Mouse (Mus musculus) gastrocnemius, postnatal 36 days (tissue): ENCODE results near the gene Umps. TPM values are rescaled to one million over a fixed set of nuclear protein-coding genes. Genes with fewer than 3 reads are reported as not detected.

Source experiments
- DNase-seq, 2 experiments: peaks; one replicate each; pipeline ENCODE4 v3.0.0; 2022
- intact Hi-C: fragments of 180-260 bp; cut with DNase I; formaldehyde crosslinking; loops from one replicate; pipeline ENCODE4 v1.15.1; 2025
- long read RNA-seq, 2 experiments: library from polyadenylated mRNA; stranded (forward); transcript quantifications; one replicate each; pipeline ENCODE4 v2.0.0; 2021
- total RNA-seq, 2 experiments: library from RNA; stranded (reverse); gene quantifications; 2 replicates each; pipeline ENCODE4 v1.2.3; 2021

Umps gene
- 1 to 10 TPM; 4.9 to 5.6 TPM for total RNA-seq
- long read RNA-seq, experiment 1, transcript Umps-201 (6 exons, 3,484 nt): major isoform, 7 of 7 reads
- long read RNA-seq, experiment 1, partial matches to known transcripts: 0 of 7 reads
- long read RNA-seq, experiment 1, other reads (novel, unspliced or antisense): 0 of 7 reads
- long read RNA-seq, experiment 2, transcript Umps-201 (6 exons, 3,484 nt): major isoform, 15 of 17 reads
- long read RNA-seq, experiment 2, partial matches to known transcripts: 1 of 17 reads
- long read RNA-seq, experiment 2, other reads (novel, unspliced or antisense): 1 of 17 reads

DNA sequence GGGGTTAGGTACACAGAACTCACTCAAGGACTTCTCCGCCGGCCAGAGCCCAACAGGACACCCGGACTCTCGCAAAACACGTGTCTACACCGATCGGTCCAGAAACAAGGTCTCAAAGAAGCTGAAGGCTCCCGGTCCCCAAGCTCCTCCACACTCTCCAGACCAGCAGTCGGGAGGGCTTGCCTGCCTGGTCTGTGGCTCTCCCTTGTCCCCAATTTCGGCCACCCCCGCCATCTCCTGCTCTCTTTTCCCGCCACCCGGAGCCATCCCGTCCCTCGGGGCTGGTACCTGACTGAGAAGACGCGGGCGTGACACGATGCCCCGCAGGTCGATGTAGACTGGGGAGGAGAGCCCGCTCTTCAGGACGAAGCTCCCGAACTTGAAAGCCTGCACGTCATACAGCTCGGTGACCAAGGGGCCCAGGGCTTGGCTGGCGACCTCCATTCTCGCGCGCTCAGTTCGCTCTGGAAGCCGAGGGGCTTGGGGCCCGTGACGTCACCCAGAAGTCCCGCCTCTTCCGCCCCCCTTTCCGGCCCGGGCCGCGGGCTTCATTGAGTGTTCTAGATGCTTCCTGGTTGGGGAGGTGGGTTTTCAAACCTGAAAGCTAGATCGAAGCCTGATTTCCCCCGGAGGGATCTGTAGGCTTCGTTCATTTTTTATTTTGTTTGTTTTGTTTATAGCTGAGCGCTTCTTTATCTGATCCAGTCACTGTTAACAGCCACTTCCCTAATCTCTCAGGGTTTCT is at the start of gene Umps:
Gene Umps, minus strand, starts transcription at position 501 of the 745 bp plus-strand sequence.
- intact Hi-C loops: no loop called here
- DNase-seq: peak; percentile 71 to 76

DNA sequence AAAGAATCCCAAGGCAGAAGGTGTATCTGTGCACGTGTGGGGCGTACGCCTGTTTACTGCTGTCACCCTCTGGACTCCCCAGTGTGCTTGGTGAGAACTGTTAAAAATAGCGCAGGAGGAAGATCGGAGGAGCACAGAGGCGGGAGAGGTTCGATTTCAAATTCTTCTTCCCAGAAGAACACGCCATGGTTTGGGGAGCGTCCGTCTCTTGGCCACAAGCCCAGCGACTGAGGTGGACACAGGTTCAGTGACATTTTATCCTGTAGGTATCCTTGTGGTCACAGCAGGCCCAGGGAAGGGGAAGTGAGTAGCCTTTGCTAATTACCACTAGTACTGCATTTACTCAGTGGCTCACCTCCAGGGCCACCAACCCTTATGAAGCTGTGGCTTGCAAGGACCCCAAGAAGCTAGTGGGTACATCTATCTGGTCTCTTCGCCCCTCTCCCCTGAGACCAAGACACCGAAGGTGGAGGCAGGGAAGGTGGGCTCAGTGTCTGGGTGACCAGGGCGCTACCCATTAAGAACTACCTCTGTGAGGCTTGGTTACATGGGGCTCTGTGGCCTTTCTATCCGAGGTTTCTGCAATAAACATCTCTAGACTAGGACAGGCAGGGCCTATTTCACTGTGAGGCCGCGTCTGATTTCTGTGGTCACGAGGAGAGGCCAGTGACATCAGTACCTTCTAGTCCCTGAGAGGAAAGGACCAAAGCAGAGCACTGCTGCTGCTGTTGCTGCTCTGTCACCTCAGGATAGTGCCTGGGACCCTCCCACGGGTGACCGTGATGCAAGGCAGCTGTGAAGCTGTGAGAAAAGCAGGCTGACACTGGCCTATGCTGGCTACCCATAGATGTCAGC is 45.4 kb upstream of the Umps start:
- DNase-seq: peak in 1 of 2 experiments; percentile 34
- intact Hi-C loops: no loop called here

DNA sequence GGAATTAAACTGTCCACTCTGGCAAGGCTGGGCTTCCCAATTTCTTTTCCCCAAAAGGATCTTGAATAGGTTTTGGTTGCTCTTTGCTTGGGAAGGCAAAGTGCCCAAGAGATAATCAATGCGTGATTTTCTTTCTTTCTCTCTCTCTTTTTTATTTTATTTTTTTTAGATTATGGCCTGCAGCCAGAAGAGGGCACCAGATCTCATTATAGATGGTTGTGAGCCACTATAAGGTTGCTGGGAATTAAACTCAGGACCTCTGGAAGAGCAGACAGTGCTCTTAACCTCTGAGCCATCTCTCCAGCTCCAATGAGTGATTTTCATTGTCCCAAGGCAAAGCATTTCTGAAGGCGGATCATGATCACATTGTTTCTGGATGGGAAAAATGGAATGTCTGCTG is 42.7 kb upstream of the Umps start:
- DNase-seq: no peak
- intact Hi-C loops: no loop called here

DNA sequence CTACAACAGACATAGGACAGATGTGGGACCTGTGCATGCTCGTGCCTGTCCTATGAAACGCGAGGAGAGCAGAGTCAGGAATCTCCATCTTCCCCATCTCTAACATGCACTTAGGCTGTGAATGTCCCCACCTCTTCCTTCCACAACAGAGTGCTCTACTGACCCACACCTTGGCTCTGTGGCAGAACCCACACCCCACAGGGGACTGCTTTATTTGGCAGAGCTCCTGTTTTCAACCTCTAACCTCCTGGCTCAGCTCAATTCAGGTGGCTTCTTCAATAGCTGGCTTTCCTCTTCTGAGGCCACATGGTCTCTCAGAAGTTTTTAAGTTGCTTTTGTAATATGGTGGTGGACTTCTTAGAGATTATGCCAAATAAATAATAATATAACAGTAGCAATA is 39.1 kb upstream of the Umps start:
- intact Hi-C loops: no loop called here
- DNase-seq: peak in 1 of 2 experiments; percentile 5

DNA sequence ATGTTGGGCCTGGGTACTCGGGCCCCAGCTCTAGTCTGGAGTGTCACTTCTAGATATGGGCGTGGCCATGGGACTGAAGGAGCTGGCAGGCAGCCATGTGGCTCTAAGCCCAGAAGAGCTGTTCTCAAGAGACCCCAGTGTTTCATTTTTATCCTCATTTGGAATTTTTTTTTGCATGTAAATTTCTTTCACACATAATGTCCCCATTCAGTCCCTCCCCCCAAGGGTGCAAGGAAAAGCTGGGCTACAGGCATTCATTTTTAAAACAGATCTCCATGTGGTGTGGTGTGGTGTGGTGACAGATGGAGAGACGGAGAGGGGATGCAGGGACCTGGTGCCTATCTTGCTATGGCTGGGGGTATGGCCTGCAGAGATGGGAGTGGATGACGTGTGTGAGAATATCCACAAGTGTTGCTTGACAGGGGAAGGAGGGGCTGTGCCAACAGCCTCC is 37.3 kb upstream of the Umps start:
- peak in 1 of 2 experiments; percentile 31 for DNase-seq
- intact Hi-C loops: no loop called here

DNA sequence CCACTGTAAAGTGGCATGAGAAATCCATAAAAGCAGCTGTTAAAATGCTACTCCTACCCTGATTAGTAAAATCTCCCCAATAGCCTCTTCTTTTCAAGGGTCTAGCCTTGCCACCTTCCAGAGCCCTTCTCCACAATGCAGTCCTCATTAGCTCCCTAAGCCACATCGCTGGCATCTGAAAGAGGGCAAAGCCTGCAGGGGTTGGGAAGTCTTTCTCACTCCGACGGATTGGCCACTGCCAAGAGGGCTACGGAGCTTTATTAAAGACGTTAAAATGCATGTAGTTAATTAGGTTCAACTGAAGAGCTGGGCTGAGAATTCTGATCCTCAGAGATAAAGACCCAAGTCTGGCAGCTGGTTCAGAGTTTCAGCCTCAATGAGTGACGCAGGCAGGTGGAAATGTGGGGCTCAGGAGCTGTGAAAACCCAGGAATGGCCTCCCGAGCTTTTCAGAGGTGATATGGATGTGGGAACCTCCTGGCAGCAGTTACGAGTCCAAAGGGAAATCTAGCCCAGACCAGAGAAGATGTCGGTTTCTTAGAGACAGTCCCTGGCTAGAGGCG is 36.8 kb upstream of the Umps start:
- DNase-seq: no peak
- intact Hi-C loops: no loop called here

DNA sequence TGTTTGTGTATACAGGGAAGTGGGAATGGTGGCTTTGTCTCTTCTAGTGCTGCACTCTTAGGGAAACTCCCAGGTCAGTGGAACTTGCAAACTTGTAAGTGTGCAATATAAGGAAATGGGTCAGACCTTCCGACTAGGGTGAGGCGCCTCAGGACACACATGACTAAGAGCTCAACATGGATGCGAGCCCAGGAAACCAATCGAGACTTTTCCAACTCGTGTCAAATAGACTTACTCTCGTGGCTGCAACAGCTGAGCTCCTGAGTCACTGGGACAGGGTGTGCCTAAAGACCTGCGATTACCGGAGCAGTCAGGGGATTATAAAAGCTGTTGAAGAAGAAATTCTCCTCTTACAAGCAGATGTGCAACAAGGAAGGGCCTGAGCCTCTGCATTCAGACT is 33.9 kb upstream of the Umps start:
- intact Hi-C loops: no loop called here
- peak in 1 of 2 experiments; percentile 37 for DNase-seq

DNA sequence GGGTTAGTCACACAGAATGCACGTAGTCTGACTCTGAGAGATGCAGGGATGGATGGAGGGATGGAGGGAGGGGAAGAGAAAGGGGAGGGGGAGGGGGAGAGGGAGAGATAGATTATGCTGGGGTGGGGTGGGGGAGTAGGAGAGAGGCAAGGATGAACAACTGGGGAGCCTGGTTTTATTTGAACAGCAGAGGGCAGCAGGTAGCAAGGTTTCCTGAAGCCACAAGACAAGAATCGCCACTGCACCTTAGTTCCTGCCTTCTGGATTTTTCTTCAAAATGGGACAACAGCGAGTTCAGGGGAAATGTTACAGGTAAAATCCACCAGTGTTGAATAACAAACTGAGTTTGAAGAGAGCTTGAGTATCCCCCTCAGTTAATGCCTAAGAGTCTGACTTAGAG is 32.5 kb upstream of the Umps start:
- intact Hi-C loops: no loop called here
- peak in 1 of 2 experiments; percentile 33 for DNase-seq

DNA sequence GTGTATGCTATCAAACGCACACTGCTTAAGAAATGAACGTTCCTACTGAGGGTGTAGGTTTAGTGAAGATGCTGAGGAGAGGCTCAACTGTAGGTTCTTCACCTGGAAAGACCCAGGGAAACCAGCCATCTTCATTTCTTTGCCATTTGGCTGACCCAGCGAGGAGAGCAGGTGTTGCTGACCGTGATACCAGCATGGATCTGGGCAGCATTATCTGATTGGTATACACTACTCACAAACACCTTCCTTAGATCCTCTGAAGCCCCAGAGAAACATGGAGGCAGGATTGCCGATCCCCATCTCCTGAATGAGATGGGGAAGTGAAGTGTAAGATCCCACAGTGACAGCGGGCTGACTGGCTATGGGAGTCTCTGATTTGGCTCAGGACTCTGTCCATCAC is 31.2 kb upstream of the Umps start:
- DNase-seq: no peak
- intact Hi-C loops: loop anchor here (1.0 kb wide), 1 partner anchor 115 kb away; no protein-coding TSS in a partner anchor

DNA sequence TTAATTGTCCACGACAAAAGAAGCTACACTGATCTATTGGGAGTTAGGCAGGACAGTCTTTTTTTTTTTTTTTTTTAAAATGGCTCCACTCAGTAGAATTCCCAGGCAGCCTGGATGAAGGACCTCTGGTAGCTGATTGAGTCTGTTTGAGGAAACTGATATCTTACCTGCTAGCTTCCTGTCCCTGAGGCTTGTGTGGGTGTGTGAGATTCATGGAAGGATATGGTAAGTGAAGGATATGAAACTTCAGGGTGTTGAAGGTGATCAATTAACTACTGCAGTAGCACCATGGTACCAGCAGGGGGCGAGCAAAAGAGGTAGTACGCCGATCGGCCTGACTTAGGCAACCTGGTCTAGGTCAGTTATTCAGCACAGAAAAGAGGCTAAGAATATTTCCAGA is 29.2 kb upstream of the Umps start:
- intact Hi-C loops: no loop called here
- peak in 1 of 2 experiments; percentile 38 for DNase-seq

DNA sequence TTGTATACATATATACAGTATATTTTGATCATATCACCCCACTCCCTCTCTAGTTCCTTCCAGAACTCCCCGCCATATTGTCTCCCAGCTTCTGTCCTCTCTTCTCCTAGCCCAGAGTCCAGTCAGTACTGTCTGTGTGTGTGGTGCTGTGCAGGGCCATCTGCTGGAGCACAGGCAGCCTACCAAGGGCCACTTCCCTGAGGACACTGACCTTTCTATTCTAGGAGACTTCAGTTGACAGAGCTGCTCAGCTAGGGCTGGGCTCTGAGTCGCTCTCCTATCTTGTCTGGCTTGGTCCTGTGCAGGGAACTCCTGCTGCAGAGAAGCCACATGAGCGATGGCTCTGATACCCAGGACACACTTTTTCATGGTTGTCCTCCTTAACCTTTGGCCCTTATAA is 28.7 kb upstream of the Umps start:
- no peak for DNase-seq
- intact Hi-C loops: no loop called here

DNA sequence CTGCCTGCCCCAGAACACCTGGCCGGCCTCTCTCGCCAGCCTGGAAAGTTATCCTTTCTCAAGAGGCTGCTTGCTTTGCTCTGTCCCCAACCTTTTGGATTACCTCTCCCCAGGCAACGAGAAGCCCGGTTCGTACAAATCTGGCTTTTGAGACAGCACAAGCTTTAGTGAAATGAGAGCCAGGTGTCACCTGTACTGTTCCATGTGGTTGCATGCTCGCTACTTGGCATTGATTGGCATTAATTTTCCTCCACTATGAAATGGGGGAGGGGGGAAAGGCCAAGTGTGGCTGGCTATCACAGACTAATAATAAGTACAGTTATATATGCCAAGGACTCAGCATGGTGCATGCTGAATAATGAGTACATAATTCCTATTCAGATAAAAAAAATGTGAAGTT is 27.5 kb upstream of the Umps start:
- intact Hi-C loops: no loop called here
- no peak for DNase-seq

DNA sequence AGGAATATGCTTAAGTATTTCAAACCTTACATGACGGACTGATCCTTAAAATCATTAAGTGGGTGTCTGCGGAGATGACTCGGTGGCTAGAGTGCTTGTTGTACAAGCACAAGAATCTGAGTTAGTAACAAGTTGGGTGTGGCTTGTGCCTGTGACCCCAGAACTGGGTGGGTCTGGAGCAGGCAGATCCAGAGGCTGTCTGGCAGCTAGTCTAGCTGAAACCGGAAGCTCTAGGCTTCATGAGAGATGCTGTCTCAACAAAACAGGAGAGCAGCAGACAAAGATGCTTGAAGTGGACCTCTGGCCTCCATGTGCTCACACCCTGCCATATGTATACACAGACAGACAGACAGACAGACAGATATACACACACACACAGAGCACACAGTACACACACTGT is 23.9 kb upstream of the Umps start:
- intact Hi-C loops: no loop called here
- DNase-seq: no peak

DNA sequence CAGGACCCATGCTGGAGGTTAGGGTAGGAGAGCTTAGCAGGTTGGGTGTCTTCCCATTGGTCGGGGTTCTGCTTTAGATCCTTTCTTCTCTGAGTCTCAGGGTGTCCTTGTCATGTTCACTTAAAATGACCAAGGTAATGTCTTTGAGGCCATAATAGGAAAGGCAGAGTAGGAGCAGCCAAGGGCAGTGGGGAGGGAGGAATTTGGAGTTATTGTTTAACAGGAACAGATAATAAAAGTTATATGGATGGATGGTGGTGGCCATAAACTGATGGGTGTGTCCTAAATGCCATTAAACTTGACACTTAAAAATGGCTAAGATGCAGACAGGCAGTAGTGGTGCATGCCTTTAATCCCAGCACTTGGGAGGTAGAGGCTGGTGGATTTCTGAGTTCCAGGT is 22.3 kb upstream of the Umps start:
- intact Hi-C loops: loop anchor here (5.0 kb wide), 1 partner anchor 172 kb away; no protein-coding TSS in a partner anchor
- DNase-seq: no peak

DNA sequence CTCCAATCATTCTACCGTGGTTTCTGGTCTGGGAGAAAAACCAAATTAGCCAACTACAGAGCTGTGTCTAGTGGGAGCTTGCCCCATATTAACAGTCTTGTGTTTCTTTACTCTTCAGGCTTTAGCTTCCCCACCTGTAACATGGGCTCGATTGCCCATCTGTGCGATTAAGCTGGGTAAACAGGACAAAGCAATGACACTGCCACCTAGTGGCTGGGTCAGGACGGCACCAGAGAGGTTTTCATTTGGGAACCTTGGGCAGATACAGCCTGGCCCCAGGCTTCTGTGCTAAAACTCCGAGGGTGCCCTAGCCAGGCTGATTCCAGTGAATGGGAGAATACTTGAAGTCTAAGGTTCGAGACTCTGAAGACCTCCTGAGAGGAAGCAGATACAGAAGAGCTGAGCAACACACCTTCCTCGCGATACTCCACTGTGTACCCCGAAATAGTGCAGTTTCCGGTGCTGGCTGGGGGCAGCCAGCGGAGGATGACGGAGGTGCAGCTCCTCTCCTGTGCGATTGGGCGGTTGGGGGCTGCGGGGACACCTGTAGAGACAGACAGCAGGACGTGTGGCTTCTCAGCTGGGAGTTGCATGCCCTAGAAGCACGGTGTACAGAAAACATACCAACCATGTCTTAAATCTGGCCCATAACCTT is 21.6 kb upstream of the Umps start:
- peak in 1 of 2 experiments; percentile 30 for DNase-seq
- intact Hi-C loops: loop anchor here (5.0 kb wide), 1 partner anchor 171 kb away; no protein-coding TSS in a partner anchor

DNA sequence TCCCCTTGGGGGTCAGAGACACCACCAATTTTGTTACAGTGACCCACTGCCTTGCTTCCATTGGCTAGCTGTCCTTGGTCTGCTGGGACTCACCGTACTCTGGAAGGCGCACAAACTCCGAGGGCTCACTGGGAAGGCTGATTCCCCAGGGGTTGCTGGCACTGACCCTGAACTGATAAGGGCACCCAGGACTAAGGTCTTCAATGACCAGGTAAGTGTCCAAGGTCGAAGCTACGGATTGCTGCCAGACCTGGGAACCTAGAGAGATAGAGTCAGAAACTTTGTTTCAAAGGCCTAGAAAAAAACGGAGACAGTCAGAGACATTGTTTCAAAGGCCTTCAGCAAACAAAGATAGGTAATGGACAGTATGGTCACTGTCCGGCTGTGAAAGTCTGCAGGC is 20.2 kb upstream of the Umps start:
- DNase-seq: no peak
- intact Hi-C loops: loop anchor here (5.0 kb wide), 1 partner anchor 170 kb away; no protein-coding TSS in a partner anchor

DNA sequence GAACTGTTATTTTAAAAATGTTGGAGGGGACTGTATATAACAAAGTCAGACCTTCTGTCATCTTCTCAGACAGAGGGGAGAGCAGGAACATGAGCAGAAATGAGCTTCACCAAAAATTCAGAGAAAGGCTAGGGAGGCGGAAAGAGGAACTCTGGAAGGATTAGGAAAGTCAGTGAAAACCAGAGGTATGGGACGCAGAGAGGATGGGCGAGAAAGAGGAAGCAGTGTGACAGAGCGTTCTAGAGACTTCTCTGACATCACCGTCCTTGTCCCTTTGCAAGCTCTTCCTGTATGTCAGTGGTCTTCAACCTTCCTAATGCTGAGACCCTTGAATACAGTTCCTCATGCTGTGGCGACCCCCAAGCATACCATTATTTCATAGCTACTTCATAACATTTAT is 18.5 kb upstream of the Umps start:
- no peak for DNase-seq
- intact Hi-C loops: loop anchor here (5.0 kb wide), 1 partner anchor 168 kb away; no protein-coding TSS in a partner anchor

DNA sequence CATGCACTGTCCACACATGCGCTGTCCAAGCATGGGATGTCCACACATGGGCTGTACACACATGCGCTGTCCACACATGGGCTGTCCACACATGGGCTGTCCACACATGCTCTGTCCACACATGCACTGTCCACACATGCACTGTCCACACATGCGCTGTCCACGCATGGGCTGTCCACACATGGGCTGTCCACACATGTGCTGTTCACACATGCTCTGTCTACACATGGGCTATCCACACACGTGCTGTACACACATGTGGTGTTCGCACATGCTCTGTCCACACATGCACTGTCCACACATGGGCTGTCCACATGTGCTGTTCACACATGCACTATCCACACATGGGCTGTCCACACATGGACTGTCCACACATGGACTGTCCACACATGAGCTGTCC is 16.9 kb upstream of the Umps start:
- intact Hi-C loops: no loop called here
- DNase-seq: no peak

DNA sequence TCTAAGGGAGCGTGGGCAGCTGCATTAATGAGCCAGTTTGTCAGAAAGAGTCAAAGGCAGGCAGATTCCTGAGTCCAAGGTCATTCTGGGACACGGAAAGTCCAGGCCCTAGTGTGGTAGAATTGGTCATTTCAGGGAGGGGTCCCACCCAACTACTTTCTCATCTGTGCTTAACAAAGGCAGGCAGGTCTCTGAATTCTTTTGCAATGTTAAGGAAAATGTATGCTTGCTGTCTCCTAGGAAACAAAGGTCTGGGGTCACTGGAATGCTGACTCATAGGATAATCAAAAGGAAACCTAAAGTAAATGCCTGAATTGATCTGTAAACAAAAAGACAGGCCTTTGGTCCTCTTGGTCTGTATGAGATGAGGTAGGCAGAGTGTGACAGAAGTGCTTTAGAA is 13.0 kb upstream of the Umps start:
- intact Hi-C loops: no loop called here
- no peak for DNase-seq

DNA sequence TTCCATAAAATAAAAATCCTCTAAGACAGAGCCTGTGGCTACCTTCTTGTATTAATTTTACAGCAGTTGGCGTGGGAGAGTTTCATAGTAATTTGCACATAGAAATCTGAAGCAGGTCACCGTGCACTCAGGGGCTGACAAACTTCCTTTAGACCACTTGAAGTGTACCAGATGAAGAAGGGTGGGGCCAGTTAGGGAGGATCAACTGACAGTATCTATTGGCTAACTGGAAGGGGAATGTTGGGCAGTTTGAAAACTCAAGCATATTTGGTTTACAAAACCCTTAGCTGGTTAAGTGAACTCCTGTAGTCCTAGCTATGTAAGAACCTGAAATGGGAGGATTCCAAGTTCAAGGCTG is 424 bp upstream of the Umps start:
- intact Hi-C loops: no loop called here
- no peak for DNase-seq
